Mouse (Mus musculus) olfactory bulb, adult 2 months (tissue): Measurements from ENCODE around the gene Sec14l1.

Source experiments
- CTCF ChIP-seq: fragments of 200-500 bp; IDR thresholded peaks from 2 replicates; pipeline ENCODE4 v1.5.1; 2012; ENCODE audit warnings: low read depth, mild to moderate bottlenecking, low read length, moderate library complexity; ENCODE audit not compliant: insufficient read depth
- POLR2A ChIP-seq: fragments of 200-500 bp; IDR thresholded peaks from 2 replicates; pipeline ENCODE4 v1.6.1; 2012; ENCODE audit warnings: mild to moderate bottlenecking, low read depth, low read length, moderate library complexity; ENCODE audit not compliant: insufficient read depth

DNA sequence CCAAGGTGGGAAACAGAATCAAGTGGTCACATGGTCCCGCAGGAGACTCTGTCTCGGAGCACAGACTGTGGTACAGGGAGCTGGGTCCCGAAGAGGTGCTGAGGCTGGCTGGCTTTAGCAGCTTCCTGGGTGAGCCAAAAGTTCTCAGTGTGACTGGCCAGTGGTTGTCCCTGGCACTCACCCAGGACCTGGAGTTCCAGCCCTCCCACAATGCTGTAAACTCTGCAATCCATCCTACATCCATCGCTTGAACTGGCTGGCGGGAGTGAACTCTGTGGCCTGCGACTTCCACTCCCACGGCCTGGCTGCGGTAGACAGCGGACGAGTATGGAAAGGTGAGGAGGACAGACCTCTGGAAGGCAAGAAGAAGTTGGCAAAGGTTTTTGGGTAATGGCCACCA lies 11.4 kb upstream of the Sec14l1 start:
- TF ChIP-seq CTCF (no peak), POLR2A (no peak)
